Mouse (Mus musculus): ENCODE data around the gene Dhx16. TPM values are rescaled to one million over a fixed set of nuclear protein-coding genes. Genes with fewer than 3 reads are reported as not detected.

Dhx16 gene
- polyA plus RNA-seq, 1 experiment, result 70.1 TPM

DNA sequence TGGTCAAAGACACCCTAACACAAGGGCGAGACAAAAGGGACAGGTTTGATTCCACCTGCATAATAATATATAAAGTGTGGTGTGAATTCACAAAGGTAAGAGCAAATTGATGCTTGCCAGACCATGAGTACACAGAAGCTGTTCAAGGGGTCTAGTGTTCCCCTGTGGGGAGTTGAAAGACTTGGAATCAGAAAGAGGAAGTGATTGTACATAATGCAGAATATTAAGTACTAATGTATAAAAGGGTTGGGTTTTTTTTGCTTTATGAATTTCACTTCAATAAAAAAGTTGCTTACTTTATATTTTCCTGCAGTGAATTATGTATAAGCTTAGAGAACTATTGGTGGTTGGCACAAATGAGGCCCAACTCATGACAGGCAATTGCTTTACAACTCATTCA lies 20.2 kb upstream of the Dhx16 start:
- Histone ChIP-seq H3K4me1 (ENCODE audit: control insufficient read depth, insufficient read depth, low read length) (no peaks in the 10 kb centered on the region), H3K4me3 (replicated peaks; ENCODE audit: extremely low read depth, low read depth, low read length) (no peak overlapping the region)
- 84% methylated on average over 1 of the region's 1 CpGs for WGBS
- no peak for DNase-seq
- TF ChIP-seq CTCF (IDR thresholded peaks at IDR 0.05; ENCODE audit: insufficient read depth, low read length) (no peak), POLR2A (IDR thresholded peaks at IDR 0.05; ENCODE audit: borderline replicate concordance, extremely low read depth, low read depth, low read length) (no peak)

DNA sequence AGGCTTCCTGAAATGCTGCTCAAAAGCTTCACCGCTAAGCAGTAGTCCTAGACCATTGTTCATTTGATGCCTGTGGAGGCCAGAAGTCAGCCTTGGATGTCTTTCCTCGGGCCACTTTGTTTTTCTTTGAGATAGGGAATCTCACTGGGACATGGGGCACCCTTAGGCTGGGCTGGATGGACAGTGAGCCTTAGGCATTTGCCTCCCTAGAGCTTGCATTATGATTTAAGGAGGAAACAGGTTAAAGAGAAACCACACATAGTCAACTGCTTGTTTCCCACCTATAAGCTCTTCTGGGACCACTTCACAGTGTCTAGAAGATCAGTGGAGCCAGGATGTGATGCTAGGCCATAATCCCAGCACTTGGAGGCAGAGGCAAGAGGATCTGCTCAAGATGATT lies 19.8 kb upstream of the Dhx16 start:
- 0 out of 2 replicates have a peak, but pooled peaks cover under 1% of the 10 kb centered on the region for H3K4me1 ChIP-seq (ENCODE audit: control insufficient read depth, insufficient read depth, low read length)
- 59% methylated on average over 2 of the region's 2 CpGs for WGBS
- DNase-seq, result no peak
- TF ChIP-seq POLR2A (IDR thresholded peaks at IDR 0.05; ENCODE audit: borderline replicate concordance, extremely low read depth, low read depth, low read length) (no peak), CTCF (IDR thresholded peaks at IDR 0.05; ENCODE audit: insufficient read depth, low read length) (no peak)
- H3K4me3 ChIP-seq (replicated peaks; ENCODE audit: extremely low read depth, low read depth, low read length), result no peak overlapping the region

DNA sequence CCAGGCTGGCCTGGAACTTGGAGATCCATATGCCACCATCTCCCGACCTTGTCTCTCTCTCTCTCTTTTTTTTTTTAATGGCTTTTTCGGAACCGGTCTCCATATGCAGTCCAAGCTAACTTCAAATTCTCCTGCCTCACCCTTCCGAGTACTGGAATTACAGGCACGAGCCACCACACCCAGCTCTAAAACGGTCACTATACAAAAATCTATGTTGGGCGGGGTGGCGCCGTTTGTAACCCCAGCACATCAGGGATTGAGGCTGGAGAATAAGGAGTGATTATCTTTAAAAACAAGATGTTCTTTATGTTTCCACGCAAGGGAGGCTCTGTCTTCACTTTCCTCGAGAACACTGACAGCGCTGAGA lies 18.8 kb upstream of the Dhx16 start:
- 0 out of 2 replicates have a peak, but pooled peaks cover 3% of the 10 kb centered on the region for H3K4me1 ChIP-seq (ENCODE audit: control insufficient read depth, insufficient read depth, low read length)
- TF ChIP-seq POLR2A (IDR thresholded peaks at IDR 0.05; ENCODE audit: borderline replicate concordance, extremely low read depth, low read depth, low read length) (no peak), CTCF (IDR thresholded peaks at IDR 0.05; ENCODE audit: insufficient read depth, low read length) (no peak)
- WGBS, result 4% methylated on average over 12 of the region's 12 CpGs

GRCm38 (mm10) chr17:35861198-35861857 lies 18.3 kb upstream of the Dhx16 start, which contains the start of gene Nrm:
Gene Nrm (plus strand): TSS chr17:35861318.
- 2% methylated on average over 47 of the region's 47 CpGs for WGBS
- Histone ChIP-seq H3K4me1 (ENCODE audit: control insufficient read depth, insufficient read depth, low read length) (0 out of 2 replicates have a peak, but pooled peaks cover 3% of the 10 kb centered on the region), H3K4me3 (replicated peaks; ENCODE audit: extremely low read depth, low read depth, low read length) (peak within 1 kb of the TSS; percentile 82)
- DNase-seq, result peak; percentile 96
- TF ChIP-seq POLR2A (IDR thresholded peaks at IDR 0.05; ENCODE audit: borderline replicate concordance, extremely low read depth, low read depth, low read length), result peak; percentile 53; the same call in 1 of the 2 replicates
- TF ChIP-seq CTCF (IDR thresholded peaks at IDR 0.05; ENCODE audit: insufficient read depth, low read length), result peak; percentile 15; the same call in 1 of the 2 replicates

More for the DNA sequence above, 18.8 kb upstream of the Dhx16 start:
- H3K4me3 ChIP-seq (replicated peaks; ENCODE audit: extremely low read depth, low read depth, low read length), result peak overlapping the region; percentile 39
- DNase-seq, result no peak

GRCm38 (mm10) chr17:35864832-35865353 lies 14.7 kb upstream of the Dhx16 start:
- WGBS, result 32% methylated on average over 10 of the region's 10 CpGs
- DNase-seq, result no peak
- TF ChIP-seq CTCF (IDR thresholded peaks at IDR 0.05; ENCODE audit: insufficient read depth, low read length), result no peak
- TF ChIP-seq POLR2A (IDR thresholded peaks at IDR 0.05; ENCODE audit: borderline replicate concordance, extremely low read depth, low read depth, low read length), result no peak
- 0 out of 2 replicates have a peak, but pooled peaks cover 3% of the 10 kb centered on the region for H3K4me1 ChIP-seq (ENCODE audit: control insufficient read depth, insufficient read depth, low read length)
- peak overlapping the region; percentile 6 for H3K4me3 ChIP-seq (replicated peaks; ENCODE audit: extremely low read depth, low read depth, low read length)

GRCm38 (mm10) chr17:35865481-35866280 lies 13.9 kb upstream of the Dhx16 start, which contains the start of gene Ppp1r18:
Gene Ppp1r18 (plus strand): TSS chr17:35865593.
- DNase-seq, result peak; percentile 64
- Histone ChIP-seq H3K4me3 (replicated peaks; ENCODE audit: extremely low read depth, low read depth, low read length) (peak within 1 kb of the TSS; percentile 93), H3K4me1 (ENCODE audit: control insufficient read depth, insufficient read depth, low read length) (peaks cover 3% of the 10 kb centered on the region; the same call in 1 of the 2 replicates)
- TF ChIP-seq POLR2A (IDR thresholded peaks at IDR 0.05; ENCODE audit: borderline replicate concordance, extremely low read depth, low read depth, low read length) (peak; percentile 67; the same call in 1 of the 2 replicates), CTCF (IDR thresholded peaks at IDR 0.05; ENCODE audit: insufficient read depth, low read length) (no peak)
- 2% methylated on average over 46 of the region's 48 CpGs for WGBS

GRCm38 (mm10) chr17:35866281-35866831 lies 13.3 kb upstream of the Dhx16 start:
- Histone ChIP-seq H3K4me1 (ENCODE audit: control insufficient read depth, insufficient read depth, low read length) (peaks cover 3% of the 10 kb centered on the region; the same call in 1 of the 2 replicates), H3K4me3 (replicated peaks; ENCODE audit: extremely low read depth, low read depth, low read length) (peak overlapping the region; percentile 93)
- DNase-seq, result peak; percentile 63
- TF ChIP-seq POLR2A (IDR thresholded peaks at IDR 0.05; ENCODE audit: borderline replicate concordance, extremely low read depth, low read depth, low read length) (peak; percentile 66; the same call in 1 of the 2 replicates), CTCF (IDR thresholded peaks at IDR 0.05; ENCODE audit: insufficient read depth, low read length) (no peak)
- WGBS, result 1% methylated on average over 38 of the region's 38 CpGs

DNA sequence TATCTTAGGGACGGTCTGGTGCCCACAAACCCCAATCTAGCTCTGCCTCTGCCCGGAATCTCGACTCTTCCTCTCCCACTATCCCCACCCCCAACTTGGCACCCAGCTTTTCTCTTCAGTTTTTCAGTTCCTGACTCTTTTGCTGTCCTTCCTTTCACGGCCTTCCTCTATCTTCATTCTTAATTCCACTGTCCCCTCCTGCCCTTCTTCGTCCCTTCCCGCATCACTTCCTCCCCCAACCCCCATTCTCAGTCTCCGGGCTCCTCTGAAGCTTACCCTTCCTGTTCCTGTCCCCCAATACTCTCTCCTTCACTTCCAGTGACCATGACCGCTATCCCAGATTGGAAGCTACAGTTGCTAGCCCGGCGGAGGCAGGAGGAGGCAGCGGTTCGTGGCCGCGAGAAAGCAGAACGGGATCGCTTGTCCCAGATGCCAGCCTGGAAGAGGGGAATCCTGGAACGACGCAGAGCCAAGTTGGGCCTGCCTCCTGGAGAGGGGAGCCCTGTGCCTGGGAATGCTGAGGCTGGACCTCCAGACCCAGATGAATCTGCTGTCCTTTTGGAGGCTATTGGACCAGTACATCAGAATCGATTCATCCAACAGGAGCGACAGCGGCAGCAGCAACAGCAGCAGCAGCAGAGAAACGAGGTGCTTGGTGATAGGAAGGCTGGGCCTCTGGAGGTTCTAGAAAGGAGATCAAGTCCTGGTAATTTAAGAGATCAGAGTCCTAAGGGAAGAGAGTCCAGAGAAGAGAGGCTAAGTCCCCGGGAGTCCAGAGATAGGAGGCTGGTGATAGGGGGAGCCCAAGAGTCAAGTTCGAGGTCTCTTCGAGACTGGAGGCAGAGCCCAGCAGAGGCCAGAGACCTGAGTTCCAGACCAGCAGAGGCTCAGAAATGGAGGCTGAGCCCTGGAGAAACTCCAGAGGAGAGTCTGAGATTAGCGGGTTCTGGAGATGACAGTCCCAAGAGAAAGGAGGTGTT lies 12.4 kb upstream of the Dhx16 start:
- Histone ChIP-seq H3K4me1 (ENCODE audit: control insufficient read depth, insufficient read depth, low read length) (peaks cover 5% of the 10 kb centered on the region; the same call in 1 of the 2 replicates), H3K4me3 (replicated peaks; ENCODE audit: extremely low read depth, low read depth, low read length) (peak overlapping the region; percentile 93)
- 9% methylated on average over 26 of the region's 26 CpGs for WGBS
- peak; percentile 51 for DNase-seq
- peak; percentile 31; the same call in 1 of the 2 replicates for TF ChIP-seq CTCF (IDR thresholded peaks at IDR 0.05; ENCODE audit: insufficient read depth, low read length)
- no peak for TF ChIP-seq POLR2A (IDR thresholded peaks at IDR 0.05; ENCODE audit: borderline replicate concordance, extremely low read depth, low read depth, low read length)
